Mouse (Mus musculus) frontal cortex, adult (tissue): ENCODE measurements around the gene Dpp7.

Source experiments
- ATAC-seq: cut with Nextera tagmentation; 2 replicates; pipeline ENCODE4 v1.9.2; 2017; ENCODE audit warnings: mild to moderate bottlenecking, moderate library complexity, mixed read lengths; ENCODE audit not compliant: low TSS enrichment

Dpp7 gene

DNA sequence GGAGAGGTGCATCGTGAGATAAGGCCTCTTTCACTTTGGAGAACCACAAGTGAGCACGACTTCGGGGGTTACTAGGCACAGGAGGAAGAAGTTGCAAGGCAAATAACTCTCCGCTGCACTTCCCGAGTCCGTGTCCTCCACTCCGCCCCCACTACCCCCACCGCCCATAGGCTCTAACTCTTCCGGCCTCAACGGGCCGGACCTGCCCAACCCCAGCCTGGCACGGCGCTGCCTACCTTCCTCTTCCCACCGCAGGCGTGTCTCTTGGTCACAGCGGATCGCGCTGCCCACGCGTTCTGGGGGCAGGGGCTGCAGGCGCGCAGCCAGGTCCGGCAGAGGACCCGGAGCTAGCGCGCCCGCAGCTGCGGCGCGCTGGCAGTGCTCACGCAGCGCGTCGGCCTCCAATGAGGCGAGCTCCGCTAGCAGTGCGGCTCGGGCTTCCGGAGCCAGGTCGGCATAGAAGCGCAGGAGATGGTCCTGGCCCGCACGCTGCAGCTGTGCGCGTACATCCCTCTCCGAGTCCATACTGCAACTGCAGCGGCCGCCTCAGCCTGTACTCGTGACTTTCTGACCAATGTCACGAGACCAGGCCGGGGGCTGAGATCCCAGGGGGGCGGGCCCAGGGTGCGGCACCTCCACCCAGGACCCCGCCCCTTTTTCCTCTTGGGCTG lies 9.1 kb upstream of the Dpp7 start, which contains the start of gene Uap1l1:
Gene Uap1l1 (minus strand): TSS at position 592 of the 671 bp plus-strand sequence.
- peak; percentile 84 for ATAC-seq

DNA sequence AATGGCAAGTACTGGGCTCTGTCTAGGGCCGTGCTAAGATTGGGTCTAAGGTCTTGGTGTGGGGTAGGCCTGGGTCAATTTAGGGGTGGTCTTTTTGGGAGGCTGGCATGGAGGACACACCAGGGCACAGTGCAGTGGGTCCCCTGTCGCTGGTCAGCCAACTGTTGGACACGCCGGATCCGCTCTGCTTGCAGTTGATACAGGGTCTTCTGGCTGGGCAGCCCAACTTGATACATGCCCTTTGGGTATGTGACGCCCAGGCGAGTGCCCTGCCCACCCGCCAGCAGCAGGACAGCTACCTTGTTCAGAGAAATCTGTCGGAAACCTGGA lies 8.6 kb upstream of the Dpp7 start:
- ATAC-seq, result no peak

DNA sequence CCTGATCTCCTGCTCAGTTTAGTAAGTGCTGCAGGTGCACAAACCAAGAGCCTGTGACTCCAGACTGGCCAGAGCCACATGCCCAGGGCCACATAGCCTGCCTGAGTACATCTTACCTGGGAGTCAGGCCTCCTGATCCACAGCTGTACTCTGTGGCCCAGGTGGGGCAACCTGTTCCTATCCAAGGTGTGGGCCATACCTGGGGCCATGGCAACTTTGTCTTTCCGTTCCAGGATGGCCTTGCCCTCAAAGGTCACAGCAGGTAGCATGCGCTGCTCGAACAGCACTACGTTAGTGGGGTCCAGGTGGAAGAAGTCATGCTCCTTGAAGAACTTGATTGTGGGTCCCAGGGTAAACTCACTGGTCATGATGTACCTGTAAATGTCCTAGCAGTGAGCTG lies 8.2 kb upstream of the Dpp7 start:
- no peak for ATAC-seq

- ATAC-seq, result no peak
These were observed 7.5 kb upstream of the Dpp7 start for GRCm38 (mm10) chr2:25363478-25364178.

GRCm38 (mm10) chr2:25359848-25360247 lies 3.7 kb upstream of the Dpp7 start:
- ATAC-seq, result no peak

GRCm38 (mm10) chr2:25355419-25356066 lies 616 bp downstream of the Dpp7 start:
- ATAC-seq, result 0 out of 2 replicates have a peak, but pooled peaks have one; percentile 8

DNA sequence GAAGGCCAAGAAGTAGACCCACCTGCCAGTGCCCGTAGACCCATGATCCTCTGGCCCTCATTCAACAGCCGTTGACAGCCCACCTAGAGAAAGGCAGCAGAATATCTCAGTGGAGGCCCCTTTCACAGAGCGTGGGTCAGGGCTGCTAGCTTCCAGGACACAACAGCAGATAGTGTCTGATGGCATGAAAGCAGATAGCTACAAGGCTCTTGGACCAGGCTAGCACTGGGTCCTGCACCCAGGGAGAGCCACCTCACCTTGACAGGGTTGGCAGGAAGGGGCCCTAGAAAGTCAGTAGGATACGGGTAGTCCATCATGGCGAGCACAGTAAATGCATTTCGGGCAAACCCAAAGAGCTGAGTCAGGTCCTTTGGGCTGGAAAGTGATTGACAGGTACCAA lies 1.9 kb downstream of the Dpp7 start:
- no peak for ATAC-seq

DNA sequence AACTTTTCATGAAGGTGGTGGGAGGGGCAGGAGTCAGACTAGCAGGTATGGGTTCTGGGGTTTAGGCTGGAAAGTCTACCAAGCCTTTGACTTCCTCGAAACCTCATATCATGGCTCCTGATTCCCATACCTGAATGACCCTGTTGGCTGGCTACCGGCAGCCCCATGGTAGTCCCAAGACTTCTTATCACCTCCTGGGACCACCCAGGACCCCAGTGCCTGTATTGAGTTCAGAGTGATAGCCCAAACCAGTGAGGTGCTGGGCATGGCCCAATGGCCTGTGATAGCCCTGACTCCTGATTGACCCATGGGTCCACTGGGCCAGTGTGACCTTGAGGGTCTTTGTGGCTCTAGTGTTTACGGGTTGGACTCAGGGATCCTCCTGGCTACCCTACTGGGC lies 5.5 kb downstream of the Dpp7 start:
- no peak for ATAC-seq

DNA sequence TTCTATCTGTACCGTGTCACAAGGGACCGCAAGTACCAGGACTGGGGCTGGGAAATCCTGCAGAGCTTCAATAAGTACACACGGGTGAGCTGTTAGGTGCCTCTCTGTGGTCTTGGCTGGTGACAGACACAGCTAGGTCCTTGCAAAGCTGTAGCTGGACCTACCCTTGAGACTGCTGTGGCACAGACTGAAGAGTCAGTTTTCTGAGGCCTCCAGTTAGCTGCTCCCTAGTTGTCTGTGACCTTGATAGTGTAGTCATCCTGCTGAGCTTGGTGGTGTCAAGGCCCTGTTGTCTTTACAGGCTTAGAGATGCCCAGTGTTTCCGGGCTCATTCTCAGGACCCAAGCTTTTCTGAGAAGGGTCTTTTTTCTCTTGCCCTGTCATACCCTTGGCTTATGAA lies 6.7 kb downstream of the Dpp7 start:
- no peak for ATAC-seq

GRCm38 (mm10) chr2:25348162-25348561 lies 8.0 kb downstream of the Dpp7 start:
- no peak for ATAC-seq

GRCm38 (mm10) chr2:25338303-25338702 lies 17.9 kb downstream of the Dpp7 start:
- ATAC-seq, result no peak

- ATAC-seq, result no peak
These were observed 22.6 kb downstream of the Dpp7 start for GRCm38 (mm10) chr2:25333569-25333968.

DNA sequence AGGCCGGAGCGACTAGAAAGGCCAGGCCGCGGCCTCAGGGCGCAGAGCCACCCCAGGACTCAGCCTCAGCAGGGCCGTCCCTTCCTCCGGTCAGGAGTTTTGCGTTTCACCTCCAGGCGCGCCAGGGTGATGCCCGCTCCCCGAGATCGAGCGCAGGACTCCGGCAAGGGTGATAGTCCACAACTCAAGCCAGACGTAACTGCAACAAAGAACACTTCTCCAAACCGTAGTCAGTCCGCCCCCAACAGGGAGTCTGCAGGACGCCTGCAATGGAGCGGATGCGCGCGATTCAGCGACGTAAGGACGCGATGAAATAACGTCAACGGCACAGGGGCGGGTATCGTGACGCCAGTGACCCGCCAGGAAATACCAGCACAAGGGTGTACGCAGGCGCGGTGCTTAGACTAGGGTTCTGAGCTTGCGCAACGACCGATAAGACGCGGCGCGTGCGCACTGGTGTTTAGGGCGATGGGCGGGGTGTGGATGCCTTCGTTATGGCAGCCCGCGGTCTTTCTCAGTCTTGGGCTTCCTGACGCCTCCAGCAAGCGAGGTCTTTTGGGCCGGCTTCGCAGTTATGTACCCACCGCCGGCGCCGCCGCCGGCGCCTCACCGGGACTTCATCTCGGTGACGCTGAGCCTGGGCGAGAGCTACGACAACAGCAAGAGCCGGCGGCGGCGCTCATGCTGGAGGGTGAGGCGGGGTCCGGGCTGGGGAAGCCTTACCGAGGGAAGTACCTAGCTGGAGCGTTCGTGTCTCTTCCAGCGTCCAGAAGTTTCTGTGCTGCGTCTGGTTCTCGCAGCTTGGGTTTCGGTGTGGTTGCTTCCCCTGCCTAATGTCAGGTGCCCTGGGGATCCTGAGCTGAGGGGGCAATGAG lies 23.6 kb downstream of the Dpp7 start, which contains the start of gene Man1b1:
Gene Man1b1 (plus strand): TSS at position 53 of the 875 bp plus-strand sequence.
- ATAC-seq, result peak; percentile 98

DNA sequence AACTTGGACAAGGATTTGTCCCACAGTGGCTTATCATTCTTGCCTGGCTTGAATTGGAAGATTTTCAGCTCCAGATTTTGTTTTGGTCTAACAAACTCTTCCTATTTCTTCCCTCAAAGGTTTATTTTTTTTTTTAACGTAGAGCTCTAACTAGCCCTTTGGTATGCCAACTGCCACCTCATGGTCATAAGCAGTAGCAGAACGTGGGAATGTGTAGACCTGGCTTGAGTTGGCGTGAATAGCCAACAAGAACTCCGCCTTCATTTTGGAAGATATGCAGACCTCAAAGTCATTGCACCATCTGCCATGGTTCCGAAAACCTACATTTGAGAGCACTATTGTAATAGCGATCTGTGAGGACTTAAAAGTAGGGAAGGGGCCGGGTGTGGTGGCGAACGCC lies 24.7 kb downstream of the Dpp7 start:
- no peak for ATAC-seq

DNA sequence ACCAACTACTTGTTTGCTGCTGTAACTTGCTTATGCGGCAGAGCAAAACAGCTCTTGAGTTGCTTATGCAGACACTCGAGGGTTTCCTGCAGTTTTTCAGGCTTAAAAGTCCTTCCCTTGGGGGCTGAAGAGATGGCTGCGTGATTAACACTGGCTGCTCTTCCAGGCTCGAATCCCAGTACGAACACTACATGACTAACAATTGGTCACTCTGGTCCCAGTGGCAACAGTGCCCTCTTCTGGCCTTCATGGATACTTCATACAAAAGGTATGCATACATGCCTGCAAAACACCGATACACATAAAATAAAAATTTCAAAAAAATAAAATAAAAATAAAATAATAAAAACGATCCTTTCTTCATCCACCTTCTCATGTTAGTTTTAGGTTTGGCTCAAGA lies 27.7 kb downstream of the Dpp7 start:
- no peak for ATAC-seq

DNA sequence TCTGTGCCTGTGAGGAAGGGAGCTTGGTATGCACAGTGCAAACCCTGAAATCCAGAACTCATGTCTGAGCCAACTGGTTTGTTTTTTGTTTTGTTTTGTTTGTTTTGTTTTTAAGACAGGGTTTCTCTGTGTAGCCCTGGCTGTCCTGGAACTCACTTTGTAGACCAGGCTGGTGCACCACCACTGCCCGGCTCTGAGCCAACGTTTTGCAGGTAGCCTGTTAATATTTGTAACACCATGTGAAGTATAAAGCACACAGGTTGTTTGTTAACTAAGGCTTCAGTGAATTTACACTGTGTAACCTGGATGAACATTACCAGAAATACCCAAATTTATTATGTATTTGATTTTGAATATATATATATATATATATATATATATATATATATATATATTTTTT lies 30.1 kb downstream of the Dpp7 start:
- no peak for ATAC-seq

- no peak for ATAC-seq
These were observed 36.1 kb downstream of the Dpp7 start for GRCm38 (mm10) chr2:25320084-25320483.

DNA sequence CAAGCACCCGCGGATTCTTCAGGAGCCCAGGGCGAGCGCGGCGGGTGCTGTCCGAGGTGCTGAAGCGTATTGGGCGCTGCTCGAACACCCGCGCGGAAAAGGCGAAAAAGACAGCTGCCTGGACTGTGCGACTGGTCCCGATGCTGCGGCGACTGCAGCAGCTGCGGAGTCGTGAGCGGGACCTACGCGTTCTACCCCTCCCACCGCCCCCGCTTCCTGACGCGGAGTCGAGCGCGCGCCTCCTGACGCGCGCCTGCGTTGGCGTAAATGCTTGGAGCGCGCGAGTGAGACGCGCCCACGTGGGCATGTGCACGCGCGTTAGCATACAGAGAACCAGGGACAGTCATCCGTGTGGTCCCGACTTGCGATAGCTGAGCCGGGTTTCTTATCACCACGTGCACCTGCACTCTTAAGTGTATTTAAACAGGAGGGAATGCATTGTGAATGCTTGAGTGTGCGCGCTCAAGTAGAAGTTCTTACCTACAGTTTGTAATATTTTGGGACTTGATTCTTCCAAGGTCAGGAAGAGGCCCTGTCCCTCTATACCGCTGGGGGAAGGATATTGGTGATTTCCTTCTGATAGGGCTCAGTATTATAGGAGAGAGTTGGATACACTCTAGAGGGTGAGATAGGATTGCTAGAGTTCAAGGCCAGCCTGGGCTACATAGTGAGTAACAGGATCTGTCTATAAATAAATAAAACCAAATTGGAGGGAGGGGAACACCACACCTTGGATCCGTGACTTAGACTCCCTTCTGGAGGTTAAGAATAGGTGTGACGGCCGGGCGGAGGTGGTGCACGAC lies 37.0 kb downstream of the Dpp7 start, which contains the start of gene Grin1:
Gene Grin1 (minus strand): TSS at position 217 of the 803 bp plus-strand sequence.
- ATAC-seq, result peak; percentile 66

DNA sequence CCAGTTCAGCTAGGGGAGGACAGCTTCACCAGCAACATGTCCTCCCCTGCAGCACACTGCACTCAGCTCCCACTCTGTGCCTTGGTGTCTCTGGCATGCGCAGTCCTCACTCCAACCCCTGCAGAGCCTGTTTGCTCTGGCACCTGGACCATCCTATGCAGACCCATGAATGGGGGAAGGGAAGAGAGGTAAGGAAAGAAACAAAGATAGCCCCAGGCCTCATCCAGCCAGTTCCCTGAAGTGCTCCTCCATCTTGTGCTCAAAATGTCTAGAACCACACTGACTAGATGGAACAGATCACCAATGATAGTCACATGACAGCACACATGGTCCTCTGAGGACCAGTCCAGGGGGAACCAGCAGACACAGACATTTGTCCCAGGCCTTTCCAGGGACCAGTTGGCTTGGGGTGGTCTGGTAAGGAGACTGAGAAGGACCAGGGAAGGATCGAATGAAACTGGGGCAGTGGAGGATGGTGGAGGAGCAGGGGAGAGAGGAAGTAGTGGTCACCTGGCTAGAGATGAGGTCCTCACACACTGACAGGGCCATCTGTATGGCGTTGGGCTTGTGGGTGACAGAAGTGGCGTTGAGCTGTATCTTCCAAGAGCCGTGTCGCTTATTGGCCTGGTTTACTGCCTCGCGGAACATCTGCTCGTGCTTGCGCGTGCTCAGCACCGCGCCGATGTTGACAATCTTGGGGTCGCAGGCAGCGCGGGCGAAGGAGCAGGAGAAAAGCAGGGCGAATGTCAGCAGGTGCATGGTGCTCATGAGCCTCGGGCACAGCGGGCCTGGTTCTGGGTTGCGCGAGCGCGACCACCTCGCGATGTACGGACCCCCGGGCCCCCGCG lies 37.8 kb downstream of the Dpp7 start:
- peak; percentile 67 for ATAC-seq

DNA sequence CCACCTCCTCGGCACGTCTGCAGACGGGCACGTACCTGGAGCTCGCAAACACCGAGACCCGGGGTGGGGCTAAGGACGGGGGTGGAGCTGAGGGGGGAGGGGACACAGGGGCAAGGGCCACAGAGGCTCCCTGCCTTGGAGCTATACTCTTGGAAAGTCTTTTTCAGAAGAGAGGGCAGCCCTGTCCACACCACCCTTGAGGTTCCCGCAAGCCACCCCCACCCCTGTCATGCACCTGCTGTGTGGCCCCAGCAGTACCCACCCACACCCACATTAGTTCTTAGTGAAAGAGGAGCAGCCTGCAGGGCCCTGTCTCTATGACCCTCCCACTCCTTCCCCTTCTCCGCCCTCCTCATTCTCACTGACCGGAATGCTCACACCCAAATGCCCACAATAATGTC lies 44.7 kb downstream of the Dpp7 start:
- ATAC-seq, result no peak
